Mouse (Mus musculus) embryonic facial prominence, embryonic 14.5 days (tissue): ENCODE measurements at regions not wholly inside any gene's neighbourhood (a gene's known extent, or its start where the extent isn't known, plus 50 kb on each side); places are given as distances from the start of the nearest gene placed in this dataset.

ENCODE experiments used
- ATAC-seq: fragments of 200-750 bp; cut with Nextera tagmentation; 2 replicates; pipeline ENCODE4 v1.8.0; 2017; ENCODE audit warnings: low read depth, moderate number of reproducible peaks, moderate TSS enrichment
- DNase-seq: peaks from one replicate; pipeline ENCODE4 v3.0.0-alpha.2; 2015; ENCODE audit warnings: low spot score
- H3K27ac ChIP-seq: fragments of 300-500 bp; sonication (generic); replicated peaks from 2 replicates; pipeline ENCODE4 v1.5.1; 2014; ENCODE audit warnings: low read depth, mild to moderate bottlenecking, low read length, moderate library complexity
- H3K27me3 ChIP-seq: fragments of 300-500 bp; sonication (generic); replicated peaks from 2 replicates; pipeline ENCODE4 v1.6.1; 2014; ENCODE audit warnings: low read length; ENCODE audit not compliant: control insufficient read depth, insufficient read depth
- H3K36me3 ChIP-seq: fragments of 300-500 bp; sonication (generic); 2 replicates; pipeline ENCODE4 v1.6.1; 2014; ENCODE audit warnings: low read length, mixed read lengths; ENCODE audit not compliant: control insufficient read depth, insufficient read depth
- H3K4me1 ChIP-seq: fragments of 300-500 bp; sonication (generic); 2 replicates; pipeline ENCODE4 v1.6.1; 2014; ENCODE audit warnings: antibody characterized with exemption, low read length; ENCODE audit not compliant: control insufficient read depth, insufficient read depth
- H3K4me2 ChIP-seq: fragments of 300-500 bp; sonication (generic); 2 replicates; pipeline ENCODE4 v1.6.1; 2014; ENCODE audit warnings: low read depth, mild to moderate bottlenecking, low read length, moderate library complexity, mixed read lengths
- H3K4me3 ChIP-seq: fragments of 300-500 bp; sonication (generic); 2 replicates; pipeline ENCODE4 v1.5.1; 2014; ENCODE audit warnings: low read depth, mild to moderate bottlenecking, low read length
- H3K9ac ChIP-seq: fragments of 300-500 bp; sonication (generic); 2 replicates; pipeline ENCODE4 v1.6.1; 2014; ENCODE audit warnings: low read depth, mild to moderate bottlenecking, low read length, moderate library complexity, mixed read lengths
- H3K9me3 ChIP-seq: fragments of 300-500 bp; sonication (generic); 2 replicates; pipeline ENCODE4 v1.6.1; 2016; ENCODE audit warnings: low read length; ENCODE audit not compliant: control insufficient read depth
- WGBS: fragments of 180-500 bp; shearing (Covaris S2); extraction: QIAGEN DNeasy Blood & Tissue Kit; methylation state at CpG from one replicate; pipeline ENCODE4 v1.1.7; 2014; 5-methylcytosine and 5-hydroxymethylcytosine counted together

GRCm38 (mm10) chr5:75718511-75719225, 144.0 kb downstream of the Kit start:
- no peak for ATAC-seq
- H3K36me3 ChIP-seq: no peaks in the 10 kb centered on the region
- no peak overlapping the region for H3K9ac ChIP-seq
- DNase-seq: no peak
- H3K4me3 ChIP-seq: no peak overlapping the region
- WGBS: 80% methylated on average over 12 of the region's 12 CpGs
- H3K4me1 ChIP-seq: peaks cover 3% of the 10 kb centered on the region; the same call in 1 of the 2 replicates
- H3K27me3 ChIP-seq: no peaks in the 10 kb centered on the region
- no peaks in the 10 kb centered on the region for H3K9me3 ChIP-seq
- no peak overlapping the region for H3K4me2 ChIP-seq
- H3K27ac ChIP-seq: no peak overlapping the region
